Mouse (Mus musculus) forebrain, embryonic 14.5 days (tissue): ENCODE results near the gene Exd1. TPM values are rescaled to one million over a fixed set of nuclear protein-coding genes. Genes with fewer than 3 reads are reported as not detected.

ENCODE experiments used
- polyA plus RNA-seq: library from polyadenylated mRNA; unstranded; fragments of >200 nt; fragmentation: Nextera tagmentation; extraction: Ambion mirVana; gene quantifications from 2 replicates; pipeline ENCODE4 v1.2.1, GENCODE M21; 2014

Gene Exd1
- polyA plus RNA-seq, 1 experiment from 2014 or later = 0.29 TPM

Other genes with a start within 250 kb of the Exd1 start
- 2.9 and 3.8 TPM in 2 replicates for gene Dll4, start 221.8 kb downstream of the Exd1 start, polyA plus RNA-seq
- gene Chac1, start 196.4 kb downstream of the Exd1 start, polyA plus RNA-seq = 3.5 and 3.8 TPM in 2 replicates
- gene Ino80, start 69.9 kb downstream of the Exd1 start, polyA plus RNA-seq = 3.9 and 4.3 TPM in 2 replicates
- gene Chp1, start 70 bp upstream of the Exd1 start, polyA plus RNA-seq = 72.3 and 75.5 TPM in 2 replicates
- gene Nusap1, start 70.7 kb upstream of the Exd1 start, polyA plus RNA-seq = 38.0 and 41.9 TPM in 2 replicates
- 13.2 and 14.8 TPM in 2 replicates for gene Oip5, start 70.8 kb upstream of the Exd1 start, polyA plus RNA-seq
- gene Ndufaf1, start 115.2 kb upstream of the Exd1 start, polyA plus RNA-seq = 36.7 and 37.6 TPM in 2 replicates
- gene Rtf1, start 127.4 kb upstream of the Exd1 start, polyA plus RNA-seq = 32.6 and 38.0 TPM in 2 replicates
- gene Itpka, start 194.7 kb upstream of the Exd1 start, polyA plus RNA-seq = 0.61 and 0.78 TPM in 2 replicates
- gene Ltk, start 212.8 kb upstream of the Exd1 start, polyA plus RNA-seq = 0.29 and 0.37 TPM in 2 replicates
- gene Rpap1, start 239.9 kb upstream of the Exd1 start, polyA plus RNA-seq = 12.8 and 16.0 TPM in 2 replicates